Mouse (Mus musculus): ENCODE data around the gene Dhx9. TPM values are rescaled to one million over a fixed set of nuclear protein-coding genes. Genes with fewer than 3 reads are reported as not detected.

Gene Dhx9
- polyA plus RNA-seq, 1 experiment from 2014 or later = 41.5 TPM

- H3K4me3 ChIP-seq = no peak overlapping the region
- H3K9me3 ChIP-seq = no peaks in the 10 kb centered on the region
- no peak overlapping the region for H3K9ac ChIP-seq
- H3K4me1 ChIP-seq (replicated peaks) = peaks cover 21% of the 10 kb centered on the region
- WGBS = 59% methylated on average over 1 of the region's 1 CpGs
- no peaks in the 10 kb centered on the region for H3K27me3 ChIP-seq
- H3K27ac ChIP-seq = no peak overlapping the region
- peaks cover 57% of the 10 kb centered on the region for H3K36me3 ChIP-seq
- H3K4me2 ChIP-seq = no peak overlapping the region
- ATAC-seq (ENCODE audit: low FRiP score) = no peak
Observed at GRCm38 (mm10) chr1:153480386-153481024, 7.0 kb downstream of the Dhx9 start.

DNA sequence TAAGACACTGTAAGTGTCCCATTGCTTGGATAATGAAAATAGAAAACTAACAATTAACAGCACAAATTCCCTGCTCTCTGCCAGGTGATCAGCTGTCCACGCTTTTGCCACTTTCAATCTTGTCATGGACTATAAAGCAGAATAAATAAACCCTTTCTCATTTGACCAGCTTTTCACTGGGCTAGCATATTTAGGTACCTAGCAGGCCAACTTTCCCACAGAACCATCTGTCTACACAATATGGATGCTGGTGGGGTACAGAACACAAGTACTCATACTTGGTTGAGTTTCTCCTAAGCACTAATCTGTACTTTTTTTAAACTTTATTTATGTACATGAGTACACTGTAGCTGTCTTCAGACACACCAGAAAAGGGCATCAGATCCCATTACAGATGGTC, 8.2 kb downstream of the Dhx9 start:
- no peak overlapping the region for H3K27ac ChIP-seq
- ATAC-seq (ENCODE audit: low FRiP score) = no peak
- WGBS = 78% methylated on average over 1 of the region's 1 CpGs
- H3K4me2 ChIP-seq = no peak overlapping the region
- no peaks in the 10 kb centered on the region for H3K27me3 ChIP-seq
- H3K4me1 ChIP-seq (replicated peaks) = peaks cover 8% of the 10 kb centered on the region
- peaks cover 66% of the 10 kb centered on the region for H3K36me3 ChIP-seq
- no peak overlapping the region for H3K9ac ChIP-seq
- no peak overlapping the region for H3K4me3 ChIP-seq
- no peaks in the 10 kb centered on the region for H3K9me3 ChIP-seq

DNA sequence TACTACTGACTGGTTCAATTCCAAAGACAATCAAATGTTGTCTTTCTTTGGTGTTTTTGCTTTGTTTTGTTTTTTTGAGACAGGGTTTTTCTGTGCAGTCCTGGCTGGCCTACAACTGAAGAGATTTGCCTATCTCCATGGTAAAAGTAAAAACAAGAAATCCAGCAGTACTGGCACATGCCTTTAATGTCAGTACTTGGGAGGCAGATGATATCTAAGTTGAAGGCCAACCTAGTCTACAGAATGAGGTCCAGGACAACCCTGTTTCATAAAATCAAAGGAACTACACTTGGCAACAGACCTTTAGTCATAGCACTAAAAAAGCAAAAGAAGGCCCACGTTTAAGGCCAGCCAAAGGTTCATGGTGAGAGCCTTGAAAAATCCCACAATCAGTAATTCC, 25.7 kb downstream of the Dhx9 start:
- no peak overlapping the region for H3K4me2 ChIP-seq
- no peak for ATAC-seq (ENCODE audit: low FRiP score)
- H3K4me1 ChIP-seq (replicated peaks) = no peaks in the 10 kb centered on the region
- H3K9ac ChIP-seq = no peak overlapping the region
- H3K27me3 ChIP-seq = no peaks in the 10 kb centered on the region
- WGBS = 91% methylated on average over 1 of the region's 1 CpGs
- H3K9me3 ChIP-seq = no peaks in the 10 kb centered on the region
- no peak overlapping the region for H3K27ac ChIP-seq
- no peak overlapping the region for H3K4me3 ChIP-seq
- H3K36me3 ChIP-seq = peaks cover 73% of the 10 kb centered on the region

- no peaks in the 10 kb centered on the region for H3K27me3 ChIP-seq
- H3K27ac ChIP-seq = no peak overlapping the region
- H3K4me2 ChIP-seq = no peak overlapping the region
- H3K9me3 ChIP-seq = no peaks in the 10 kb centered on the region
- H3K4me1 ChIP-seq (replicated peaks) = no peaks in the 10 kb centered on the region
- ATAC-seq (ENCODE audit: low FRiP score) = no peak; the same call in 1 of the 2 replicates
- no peak overlapping the region for H3K4me3 ChIP-seq
- H3K9ac ChIP-seq = no peak overlapping the region
- 95% methylated on average over 5 of the region's 5 CpGs for WGBS
- peaks cover 63% of the 10 kb centered on the region for H3K36me3 ChIP-seq
Observed at GRCm38 (mm10) chr1:153456137-153456536, 31.3 kb downstream of the Dhx9 start.

DNA sequence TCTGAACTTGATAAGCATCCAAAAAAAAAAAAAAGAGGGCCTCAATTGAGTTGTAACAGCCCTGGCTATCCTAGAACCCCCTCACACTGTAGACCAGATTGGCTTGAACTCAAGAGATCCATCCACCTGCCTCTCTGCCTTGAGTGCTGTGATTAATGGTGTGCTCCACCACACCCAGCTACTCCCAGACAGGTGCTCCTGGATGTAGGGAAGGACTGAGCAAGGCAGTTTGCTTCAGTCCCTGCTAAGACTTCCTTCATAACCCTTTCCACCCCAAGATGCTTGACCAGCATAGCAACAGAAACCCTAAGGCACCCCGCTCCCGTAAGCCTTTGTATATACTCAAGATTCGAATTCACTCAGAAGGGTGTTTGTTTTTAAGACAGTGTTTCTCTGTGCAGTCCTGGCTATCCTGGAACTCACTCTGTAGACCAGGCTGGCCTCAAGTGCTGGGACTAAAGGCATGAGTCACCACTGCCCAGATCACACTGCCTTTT, 34.3 kb downstream of the Dhx9 start:
- Histone ChIP-seq H3K36me3 (peaks cover 45% of the 10 kb centered on the region), H3K9ac (no peak overlapping the region), H3K4me1 (replicated peaks) (no peaks in the 10 kb centered on the region), H3K27me3 (no peaks in the 10 kb centered on the region), H3K27ac (no peak overlapping the region), H3K4me3 (no peak overlapping the region), H3K9me3 (no peaks in the 10 kb centered on the region), H3K4me2 (no peak overlapping the region)
- ATAC-seq (ENCODE audit: low FRiP score) = no peak
- WGBS = 89% methylated on average over 3 of the region's 3 CpGs

DNA sequence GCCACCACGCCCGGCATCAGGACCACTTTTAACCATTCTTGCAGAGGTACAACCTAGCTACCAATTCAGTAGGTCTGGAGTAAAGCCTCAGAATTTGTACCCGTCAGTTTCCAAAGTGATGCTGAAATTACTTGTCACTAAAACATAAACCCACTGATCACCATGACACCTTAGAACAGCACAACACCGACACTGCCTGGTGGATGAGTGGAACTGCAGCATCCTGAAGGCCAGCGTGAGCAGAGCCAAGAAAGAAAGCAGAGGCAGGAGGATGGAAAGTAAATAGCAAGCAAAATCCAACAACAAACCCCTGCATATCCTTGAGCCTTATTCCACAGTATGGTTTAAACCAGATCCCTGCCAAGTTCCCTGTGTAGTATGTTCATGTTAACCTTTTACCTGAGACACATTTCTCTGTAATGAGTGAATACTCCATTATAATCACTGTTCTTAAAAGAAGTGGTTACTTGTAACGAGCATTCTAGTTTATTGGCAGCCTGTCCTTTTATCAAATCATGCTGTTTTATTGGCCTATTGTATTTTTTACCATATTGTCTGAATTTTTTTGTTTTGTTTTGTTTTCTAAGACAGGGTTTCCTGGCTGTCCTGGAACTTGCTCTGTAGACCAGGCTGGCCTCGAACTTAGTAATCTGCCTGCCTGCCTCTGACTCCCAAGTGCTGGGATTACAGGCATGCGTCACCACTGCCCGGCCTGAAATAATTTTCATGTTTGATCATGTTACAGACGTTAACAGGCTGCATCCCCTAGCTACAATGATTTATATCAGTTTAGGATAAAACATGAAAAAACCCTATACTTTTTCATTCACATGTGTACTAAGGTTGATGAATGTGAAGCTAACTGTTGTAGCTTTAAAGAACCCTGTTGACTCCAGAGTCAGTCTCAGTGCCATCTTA, 36.0 kb downstream of the Dhx9 start:
- Histone ChIP-seq H3K36me3 (peaks cover 35% of the 10 kb centered on the region), H3K27ac (no peak overlapping the region), H3K4me2 (no peak overlapping the region), H3K4me3 (no peak overlapping the region), H3K4me1 (replicated peaks) (no peaks in the 10 kb centered on the region), H3K9ac (no peak overlapping the region), H3K9me3 (no peaks in the 10 kb centered on the region), H3K27me3 (no peaks in the 10 kb centered on the region)
- 76% methylated on average over 10 of the region's 10 CpGs for WGBS
- 0 out of 2 replicates have a peak, but pooled peaks have one; percentile 52 for ATAC-seq (ENCODE audit: low FRiP score)

DNA sequence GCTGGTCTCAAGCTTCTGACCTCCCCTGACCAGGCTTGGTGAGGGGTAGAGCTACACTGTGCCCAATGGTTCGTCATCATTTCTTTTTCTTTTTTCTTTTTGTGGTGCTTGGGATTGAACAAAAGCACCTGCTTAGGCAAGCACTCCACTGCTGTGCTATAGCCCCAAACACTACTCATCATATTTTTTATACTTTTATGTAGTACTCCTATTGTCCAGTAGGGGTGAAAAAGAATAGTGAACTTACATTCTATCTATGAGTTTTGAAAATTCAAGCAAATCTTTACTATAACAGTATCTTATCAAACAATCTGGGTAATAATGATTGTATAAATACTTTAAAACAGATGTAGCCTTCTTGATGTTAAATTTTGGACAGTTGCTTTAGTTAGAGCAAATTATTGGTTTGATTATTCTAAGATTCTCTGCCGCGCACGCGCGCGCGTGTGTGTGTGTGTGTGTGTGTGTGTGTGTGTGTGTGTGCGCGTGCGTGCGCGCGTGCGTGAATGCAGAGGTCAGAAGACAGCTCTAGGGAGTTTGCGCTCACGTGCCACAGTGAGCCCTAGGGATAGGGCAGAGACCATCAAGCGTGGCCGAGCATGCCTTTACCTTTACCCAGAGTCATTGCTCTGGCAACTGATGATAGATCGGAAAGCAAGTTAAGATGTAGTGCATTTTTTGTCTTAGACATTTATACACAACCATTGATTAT, 41.2 kb downstream of the Dhx9 start:
- Histone ChIP-seq H3K4me2 (no peak overlapping the region), H3K36me3 (peaks cover 10% of the 10 kb centered on the region; the same call in 1 of the 2 replicates), H3K4me3 (no peak overlapping the region), H3K4me1 (replicated peaks) (no peaks in the 10 kb centered on the region), H3K27me3 (no peaks in the 10 kb centered on the region), H3K9ac (no peak overlapping the region), H3K9me3 (no peaks in the 10 kb centered on the region), H3K27ac (no peak overlapping the region)
- ATAC-seq (ENCODE audit: low FRiP score) = no peak
- 94% methylated on average over 20 of the region's 20 CpGs for WGBS

DNA sequence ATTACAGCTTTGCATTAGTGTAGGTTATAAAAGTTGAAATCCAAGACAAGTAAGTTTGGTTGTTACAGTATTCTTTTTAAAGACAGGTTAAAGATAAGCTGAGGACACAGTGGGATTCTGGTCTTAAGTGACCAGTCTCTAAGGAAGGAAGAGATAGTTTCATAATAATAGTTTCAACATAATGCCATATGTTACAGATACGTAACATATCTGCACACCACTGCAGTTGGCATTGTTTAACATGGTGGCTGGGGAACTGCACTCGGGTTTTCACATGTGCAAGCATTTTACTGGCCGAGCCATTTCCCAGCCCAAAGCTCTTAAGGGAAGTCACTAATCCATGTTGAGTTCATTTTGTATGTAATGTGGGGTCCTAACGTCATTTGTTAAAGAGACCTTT, 43.8 kb downstream of the Dhx9 start:
- H3K36me3 ChIP-seq = peaks cover 6% of the 10 kb centered on the region; the same call in 1 of the 2 replicates
- no peak overlapping the region for H3K9ac ChIP-seq
- H3K4me2 ChIP-seq = no peak overlapping the region
- no peaks in the 10 kb centered on the region for H3K27me3 ChIP-seq
- no peaks in the 10 kb centered on the region for H3K4me1 ChIP-seq (replicated peaks)
- H3K9me3 ChIP-seq = no peaks in the 10 kb centered on the region
- H3K27ac ChIP-seq = no peak overlapping the region
- no peak for ATAC-seq (ENCODE audit: low FRiP score)
- no peak overlapping the region for H3K4me3 ChIP-seq
- WGBS = 84% methylated on average over 4 of the region's 4 CpGs

- H3K4me1 ChIP-seq (replicated peaks) = no peaks in the 10 kb centered on the region
- ATAC-seq (ENCODE audit: low FRiP score) = no peak
- H3K4me3 ChIP-seq = no peak overlapping the region
- H3K27me3 ChIP-seq = no peaks in the 10 kb centered on the region
- H3K27ac ChIP-seq = no peak overlapping the region
- WGBS = 91% methylated on average over 1 of the region's 1 CpGs
- H3K4me2 ChIP-seq = no peak overlapping the region
- no peaks in the 10 kb centered on the region for H3K9me3 ChIP-seq
- peaks cover 3% of the 10 kb centered on the region; the same call in 1 of the 2 replicates for H3K36me3 ChIP-seq
- H3K9ac ChIP-seq = no peak overlapping the region
Observed at GRCm38 (mm10) chr1:153443019-153443418, 44.4 kb downstream of the Dhx9 start.

DNA sequence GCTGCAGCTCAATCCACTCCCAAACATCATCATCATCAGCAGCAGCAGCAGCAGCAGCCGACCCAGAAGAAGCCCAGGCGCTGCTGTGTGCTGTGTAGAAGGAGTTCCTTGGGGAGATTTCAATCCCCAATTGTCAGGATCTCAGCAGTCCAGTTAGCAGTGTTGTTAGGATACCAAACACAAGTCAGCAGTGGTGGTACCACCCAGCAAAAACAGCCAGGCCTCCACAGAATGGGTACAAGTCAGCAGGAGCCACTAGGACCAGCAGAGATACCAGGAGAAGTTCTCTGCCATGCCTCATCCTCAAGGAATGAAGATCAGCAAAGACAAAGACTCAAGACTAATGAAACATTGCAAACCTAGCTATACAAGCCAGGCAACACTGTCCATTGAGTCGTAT, 45.8 kb downstream of the Dhx9 start:
- no peak overlapping the region for H3K4me3 ChIP-seq
- ATAC-seq (ENCODE audit: low FRiP score) = no peak
- no peaks in the 10 kb centered on the region for H3K4me1 ChIP-seq (replicated peaks)
- no peak overlapping the region for H3K9ac ChIP-seq
- no peak overlapping the region for H3K4me2 ChIP-seq
- H3K27ac ChIP-seq = no peak overlapping the region
- WGBS = 84% methylated on average over 3 of the region's 3 CpGs
- peaks cover 3% of the 10 kb centered on the region; the same call in 1 of the 2 replicates for H3K36me3 ChIP-seq
- no peaks in the 10 kb centered on the region for H3K9me3 ChIP-seq
- H3K27me3 ChIP-seq = no peaks in the 10 kb centered on the region

DNA sequence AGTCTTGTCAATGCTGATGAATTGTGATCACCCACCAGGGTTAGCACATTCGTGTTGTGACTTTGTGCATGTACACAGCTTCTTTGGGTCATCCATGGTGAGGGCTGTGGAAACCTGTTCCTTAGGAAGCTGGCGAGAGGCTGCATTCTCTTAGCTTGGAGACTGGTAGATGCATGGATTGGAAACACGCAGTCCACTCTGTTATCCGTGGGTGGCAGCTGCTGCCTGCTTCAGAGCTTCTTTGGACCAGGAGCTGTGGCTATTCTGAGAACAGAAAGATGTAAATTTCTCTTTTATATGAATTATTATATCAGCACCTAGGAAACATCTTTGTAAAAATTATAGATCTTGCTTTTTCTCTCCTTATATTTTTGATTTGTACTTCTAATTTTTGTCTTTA, 46.7 kb downstream of the Dhx9 start:
- no peak overlapping the region for H3K27ac ChIP-seq
- 85% methylated on average over 4 of the region's 4 CpGs for WGBS
- ATAC-seq (ENCODE audit: low FRiP score) = no peak
- no peak overlapping the region for H3K9ac ChIP-seq
- no peaks in the 10 kb centered on the region for H3K27me3 ChIP-seq
- no peak overlapping the region for H3K4me3 ChIP-seq
- H3K4me1 ChIP-seq (replicated peaks) = no peaks in the 10 kb centered on the region
- H3K4me2 ChIP-seq = no peak overlapping the region
- no peaks in the 10 kb centered on the region for H3K36me3 ChIP-seq
- H3K9me3 ChIP-seq = no peaks in the 10 kb centered on the region

DNA sequence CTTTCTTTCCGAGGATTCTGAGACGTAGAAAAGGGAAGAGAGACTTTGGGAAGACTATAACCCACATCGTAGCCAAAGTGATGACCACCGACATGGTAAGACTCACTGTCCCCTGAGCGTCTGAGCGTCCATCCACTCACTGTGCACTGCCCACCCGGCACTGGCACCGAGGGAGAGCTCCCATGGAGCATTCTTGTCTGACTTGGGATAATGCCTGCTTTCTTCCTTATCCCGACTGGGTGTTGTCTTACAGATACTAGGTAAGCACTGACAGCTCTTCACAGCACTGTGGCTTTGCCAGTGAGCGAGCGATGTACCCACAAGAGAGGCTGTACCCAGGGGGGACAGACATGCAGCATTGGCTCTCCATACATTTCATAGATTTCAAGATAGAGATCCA, 49.9 kb downstream of the Dhx9 start:
- no peak overlapping the region for H3K27ac ChIP-seq
- no peaks in the 10 kb centered on the region for H3K4me1 ChIP-seq (replicated peaks)
- no peak overlapping the region for H3K4me2 ChIP-seq
- no peak overlapping the region for H3K9ac ChIP-seq
- H3K4me3 ChIP-seq = no peak overlapping the region
- H3K27me3 ChIP-seq = no peaks in the 10 kb centered on the region
- H3K36me3 ChIP-seq = no peaks in the 10 kb centered on the region
- 89% methylated on average over 11 of the region's 11 CpGs for WGBS
- ATAC-seq (ENCODE audit: low FRiP score) = no peak
- H3K9me3 ChIP-seq = no peaks in the 10 kb centered on the region

Measured in hindbrain, embryonic 13.5 days (tissue).